Mouse (Mus musculus) megakaryocyte, embryonic 14.5 days (primary cell): ENCODE data around the gene Snx25.

Source experiments
- FLI1 ChIP-seq: IDR thresholded peaks from 2 replicates; pipeline ENCODE4 v1.6.1; 2012; ENCODE audit warnings: low read length, inconsistent platforms, mixed read lengths
- GATA1 ChIP-seq: IDR thresholded peaks from 3 replicates; pipeline ENCODE4 v1.6.1; 2012; ENCODE audit warnings: mixed read lengths, low read length, inconsistent platforms, borderline replicate concordance

DNA sequence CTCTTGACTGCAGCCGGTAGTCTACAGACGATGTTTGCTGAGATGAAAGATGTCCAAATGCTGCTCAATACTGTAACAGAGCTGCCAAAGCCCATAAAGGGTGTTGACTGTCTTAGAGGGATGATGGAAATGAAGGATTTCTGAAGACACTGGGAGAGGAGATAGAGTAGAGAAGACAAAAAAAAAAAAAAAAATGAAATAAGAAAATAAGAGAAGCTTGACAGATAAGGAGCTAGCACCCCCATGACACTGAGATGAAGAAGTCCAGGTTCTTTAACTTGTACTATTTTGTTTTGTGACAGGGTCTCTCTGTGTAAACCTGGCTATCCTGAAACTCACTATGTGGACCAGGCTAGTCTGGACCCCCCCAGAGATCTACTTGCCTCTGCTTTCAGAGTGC lies 1.1 kb upstream of the Snx25 start:
- no peak for TF ChIP-seq FLI1
- no peak for TF ChIP-seq GATA1
